Mouse (Mus musculus): Measurements from ENCODE around the gene R3hcc1l.

GRCm38 (mm10) chr19:42478303-42478702 is 40.3 kb upstream of the R3hcc1l start:
- no peak for TF ChIP-seq CTCF (IDR thresholded peaks at IDR 0.05)
- TF ChIP-seq EP300 (IDR thresholded peaks at IDR 0.05; ENCODE audit: insufficient read depth, low read depth, low read length), result no peak
- TF ChIP-seq POLR2A (IDR thresholded peaks at IDR 0.05; ENCODE audit: insufficient read depth, low read depth, low read length), result no peak

Measured in heart, adult 2 months (tissue).